Mouse (Mus musculus): ENCODE measurements around the gene Eral1. TPM values are rescaled to one million over a fixed set of nuclear protein-coding genes. Genes with fewer than 3 reads are reported as not detected.

Eral1 gene
- polyA plus RNA-seq, 1 experiment from 2014 or later = 27.6 TPM

DNA sequence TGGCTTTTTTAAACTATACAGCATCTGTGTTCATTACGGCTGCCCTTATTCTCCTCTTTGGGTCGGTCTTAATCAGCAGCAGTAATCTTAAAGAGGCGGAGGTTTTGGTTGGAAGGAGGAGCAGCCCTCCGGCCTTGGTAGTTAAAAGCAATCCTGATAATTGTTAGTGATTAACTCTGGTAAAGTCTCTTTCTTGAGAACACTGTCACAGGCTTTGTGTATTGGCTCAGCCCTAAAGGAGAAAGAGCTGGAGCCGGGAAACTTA is 35.9 kb upstream of the Eral1 start:
- Histone ChIP-seq H3K4me2 (ENCODE audit: low read depth, low read length) (peak overlapping the region; percentile 91), H3K9me3 (replicated peaks; ENCODE audit: control insufficient read depth, low read length) (no peaks in the 10 kb centered on the region), H3K4me3 (ENCODE audit: low read length) (peak overlapping the region; percentile 89), H3K9ac (ENCODE audit: low read length) (peak overlapping the region; percentile 83), H3K36me3 (ENCODE audit: control insufficient read depth, insufficient read depth) (no peaks in the 10 kb centered on the region), H3K4me1 (ENCODE audit: control insufficient read depth, insufficient read depth, low read length) (peaks cover 39% of the 10 kb centered on the region), H3K27ac (ENCODE audit: low read length) (peak overlapping the region; percentile 81), H3K27me3 (ENCODE audit: control insufficient read depth, insufficient read depth, low read length) (no peaks in the 10 kb centered on the region)
- WGBS = 21% methylated on average over 5 of the region's 5 CpGs
- no peak for ATAC-seq (replicated peaks; ENCODE audit: extremely low read depth, insufficient read depth, low FRiP score)

DNA sequence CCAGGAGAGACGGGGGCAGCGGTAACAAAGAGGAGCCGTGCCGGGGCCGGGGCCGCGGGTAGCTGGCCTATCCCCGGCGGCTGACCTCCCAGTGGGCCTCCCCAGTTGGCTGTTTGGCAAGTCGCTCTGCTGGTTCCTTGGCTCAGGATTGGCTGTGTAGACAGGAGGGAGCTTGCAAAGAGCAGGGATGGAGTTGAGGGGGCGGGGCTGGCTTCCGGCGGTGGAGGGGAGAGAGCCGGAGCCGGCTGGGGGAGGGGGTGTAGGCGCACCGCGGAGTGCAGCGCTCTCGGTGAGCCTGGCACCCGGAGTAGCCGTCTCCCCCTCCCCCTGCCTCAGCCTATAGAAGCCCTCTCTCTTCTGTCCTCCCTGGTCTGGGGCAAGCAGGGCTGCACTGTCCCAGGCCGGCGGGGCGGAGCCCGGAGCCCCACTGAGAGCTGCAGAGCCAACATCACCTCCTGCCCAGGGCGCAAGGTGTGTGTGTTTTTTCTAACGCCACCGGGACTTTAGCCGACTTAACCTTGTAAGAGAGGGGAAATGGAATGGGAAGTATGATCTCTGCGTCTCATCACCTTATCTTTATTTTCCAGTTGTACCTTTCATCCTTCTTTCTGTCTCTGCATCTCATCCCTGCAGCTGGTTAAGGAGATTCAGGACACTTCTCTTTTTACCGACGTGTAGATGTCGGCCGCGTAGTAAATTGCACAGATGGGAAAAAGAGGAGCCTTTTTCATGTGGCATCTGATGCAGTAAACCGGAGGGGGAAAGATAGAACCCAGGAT is 35.4 kb upstream of the Eral1 start:
- peak overlapping the region; percentile 81 for H3K27ac ChIP-seq (ENCODE audit: low read length)
- H3K4me2 ChIP-seq (ENCODE audit: low read depth, low read length) = peak overlapping the region; percentile 91
- peak overlapping the region; percentile 83 for H3K9ac ChIP-seq (ENCODE audit: low read length)
- peak overlapping the region; percentile 89 for H3K4me3 ChIP-seq (ENCODE audit: low read length)
- peaks cover 34% of the 10 kb centered on the region for H3K4me1 ChIP-seq (ENCODE audit: control insufficient read depth, insufficient read depth, low read length)
- H3K9me3 ChIP-seq (replicated peaks; ENCODE audit: control insufficient read depth, low read length) = no peaks in the 10 kb centered on the region
- ATAC-seq (replicated peaks; ENCODE audit: extremely low read depth, insufficient read depth, low FRiP score) = peak; percentile 100
- WGBS = under 1% methylated on average over 36 of the region's 37 CpGs
- no peaks in the 10 kb centered on the region for H3K27me3 ChIP-seq (ENCODE audit: control insufficient read depth, insufficient read depth, low read length)
- no peaks in the 10 kb centered on the region for H3K36me3 ChIP-seq (ENCODE audit: control insufficient read depth, insufficient read depth)

DNA sequence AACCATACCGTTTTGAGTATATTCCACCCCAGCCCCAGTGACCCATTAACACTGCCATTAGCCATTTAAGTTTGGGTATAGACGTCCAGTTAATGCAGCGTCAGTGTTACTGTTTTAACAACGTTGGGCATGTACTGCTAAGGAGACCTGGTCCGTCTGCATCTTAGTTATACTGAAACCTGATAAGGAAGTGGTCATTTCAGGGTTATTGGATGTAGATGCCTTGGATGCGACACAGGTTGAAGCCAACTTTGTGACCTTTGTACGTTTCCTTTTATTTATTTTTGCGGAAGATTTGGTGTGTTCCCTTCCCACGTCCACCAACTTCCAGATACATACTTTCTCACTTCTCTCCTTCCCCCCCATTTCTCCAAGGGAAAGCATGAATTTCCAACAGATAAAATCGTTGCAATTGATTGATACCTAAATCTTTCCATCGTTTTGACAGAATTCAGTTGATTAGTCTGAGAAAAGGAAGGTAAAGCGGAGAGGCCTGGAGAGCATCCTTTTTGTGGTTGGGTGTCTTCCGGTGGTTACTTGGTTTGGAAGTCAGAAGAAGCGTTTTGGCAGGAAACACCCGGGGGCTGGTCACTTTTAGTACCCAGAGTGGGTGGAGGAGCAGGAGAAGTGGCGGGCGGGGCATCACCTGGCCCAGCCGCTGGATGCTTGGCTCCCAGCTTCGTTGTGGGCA is 34.6 kb upstream of the Eral1 start:
- Histone ChIP-seq H3K4me3 (ENCODE audit: low read length) (peak overlapping the region; percentile 89), H3K27ac (ENCODE audit: low read length) (peak overlapping the region; percentile 74), H3K9me3 (replicated peaks; ENCODE audit: control insufficient read depth, low read length) (no peaks in the 10 kb centered on the region), H3K4me2 (ENCODE audit: low read depth, low read length) (peak overlapping the region; percentile 91), H3K4me1 (ENCODE audit: control insufficient read depth, insufficient read depth, low read length) (peaks cover 32% of the 10 kb centered on the region), H3K36me3 (ENCODE audit: control insufficient read depth, insufficient read depth) (no peaks in the 10 kb centered on the region), H3K9ac (ENCODE audit: low read length) (peak overlapping the region; percentile 83), H3K27me3 (ENCODE audit: control insufficient read depth, insufficient read depth, low read length) (no peaks in the 10 kb centered on the region)
- no peak for ATAC-seq (replicated peaks; ENCODE audit: extremely low read depth, insufficient read depth, low FRiP score)
- WGBS = 11% methylated on average over 19 of the region's 19 CpGs

DNA sequence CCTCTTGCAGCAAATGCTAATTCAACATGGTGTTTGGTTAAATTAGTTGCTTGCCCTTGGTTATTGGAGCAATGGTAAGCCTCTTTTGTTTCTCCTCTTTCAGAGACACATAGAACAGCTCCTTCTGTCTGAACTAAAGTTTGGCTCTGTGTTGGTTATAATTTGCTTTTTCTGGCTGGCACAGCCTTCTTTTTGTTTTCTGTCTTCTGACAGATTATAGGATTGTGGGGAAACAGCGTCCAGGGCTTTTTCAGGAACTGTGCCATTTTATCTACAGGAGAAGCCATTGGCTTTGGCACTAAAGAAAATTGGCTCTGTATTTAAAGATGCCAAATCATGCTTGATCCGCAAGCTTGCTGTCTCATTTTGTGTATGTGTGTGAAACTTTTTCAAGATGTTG is 33.4 kb upstream of the Eral1 start:
- Histone ChIP-seq H3K4me2 (ENCODE audit: low read depth, low read length) (no peak overlapping the region), H3K27ac (ENCODE audit: low read length) (no peak overlapping the region), H3K36me3 (ENCODE audit: control insufficient read depth, insufficient read depth) (no peaks in the 10 kb centered on the region), H3K4me1 (ENCODE audit: control insufficient read depth, insufficient read depth, low read length) (peaks cover 31% of the 10 kb centered on the region), H3K9ac (ENCODE audit: low read length) (no peak overlapping the region), H3K4me3 (ENCODE audit: low read length) (no peak overlapping the region), H3K9me3 (replicated peaks; ENCODE audit: control insufficient read depth, low read length) (no peaks in the 10 kb centered on the region), H3K27me3 (ENCODE audit: control insufficient read depth, insufficient read depth, low read length) (no peaks in the 10 kb centered on the region)
- no peak for ATAC-seq (replicated peaks; ENCODE audit: extremely low read depth, insufficient read depth, low FRiP score)
- WGBS = 83% methylated on average over 2 of the region's 2 CpGs

DNA sequence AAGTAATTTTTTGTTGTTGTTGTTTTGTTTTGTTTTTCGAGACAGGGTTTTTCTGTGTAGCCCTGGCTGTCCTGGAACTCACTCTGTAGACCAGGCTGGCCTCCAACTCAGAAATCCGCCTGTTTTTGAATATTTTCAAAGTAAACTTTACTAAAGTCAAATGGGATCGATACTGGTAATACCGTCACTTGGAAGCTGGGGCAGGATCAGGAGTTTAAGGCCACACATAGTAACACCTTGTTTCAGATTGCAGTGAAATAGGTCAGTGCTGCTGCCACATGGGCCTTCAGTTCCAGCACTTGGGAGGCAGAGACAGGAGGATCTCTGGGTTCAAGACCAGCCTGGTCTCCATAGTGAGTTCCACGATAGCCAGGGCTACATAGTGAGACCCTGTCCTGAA is 24.3 kb upstream of the Eral1 start:
- no peaks in the 10 kb centered on the region for H3K9me3 ChIP-seq (replicated peaks; ENCODE audit: control insufficient read depth, low read length)
- H3K9ac ChIP-seq (ENCODE audit: low read length) = no peak overlapping the region
- 93% methylated on average over 5 of the region's 5 CpGs for WGBS
- no peak for ATAC-seq (replicated peaks; ENCODE audit: extremely low read depth, insufficient read depth, low FRiP score)
- H3K27me3 ChIP-seq (ENCODE audit: control insufficient read depth, insufficient read depth, low read length) = no peaks in the 10 kb centered on the region
- H3K4me1 ChIP-seq (ENCODE audit: control insufficient read depth, insufficient read depth, low read length) = peaks cover 13% of the 10 kb centered on the region
- H3K4me2 ChIP-seq (ENCODE audit: low read depth, low read length) = no peak overlapping the region
- no peak overlapping the region for H3K27ac ChIP-seq (ENCODE audit: low read length)
- peaks cover 9% of the 10 kb centered on the region for H3K36me3 ChIP-seq (ENCODE audit: control insufficient read depth, insufficient read depth)
- no peak overlapping the region for H3K4me3 ChIP-seq (ENCODE audit: low read length)

DNA sequence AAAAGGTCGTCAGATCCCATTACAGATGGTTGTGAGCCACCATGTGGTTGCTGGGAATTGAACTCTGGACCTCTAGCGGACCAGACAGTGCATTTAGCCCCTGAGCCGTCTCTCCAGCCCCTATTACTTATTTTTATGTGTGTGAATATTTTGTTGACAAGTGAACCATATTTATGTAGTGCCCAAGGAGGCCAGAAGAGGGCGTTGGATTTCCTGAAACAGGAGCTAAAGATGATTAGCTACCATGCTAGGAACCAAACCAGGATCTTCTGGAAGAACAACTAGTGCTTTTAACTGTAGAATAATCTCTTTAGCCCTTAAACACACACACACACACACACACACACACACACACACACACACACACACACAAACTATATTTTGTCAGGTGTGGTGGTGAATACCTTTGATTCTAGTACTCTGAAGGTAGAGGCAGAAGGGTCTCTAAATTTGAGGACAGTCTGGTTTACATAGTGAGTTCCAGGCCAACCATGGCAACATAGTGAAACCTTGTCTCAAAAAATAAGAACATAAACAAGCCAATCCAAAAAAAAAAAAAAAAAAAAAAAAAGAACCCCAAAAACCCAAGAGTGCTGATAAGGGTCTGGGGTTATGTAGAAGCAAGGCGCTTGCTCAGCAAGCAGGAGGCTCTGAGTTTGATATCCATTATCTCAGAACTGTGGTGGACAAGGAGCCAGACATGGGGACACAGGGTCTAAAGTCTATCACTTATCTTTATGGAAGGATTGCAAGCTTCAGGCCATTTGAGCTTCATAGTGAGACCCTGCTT is 23.0 kb upstream of the Eral1 start:
- no peak for ATAC-seq (replicated peaks; ENCODE audit: extremely low read depth, insufficient read depth, low FRiP score)
- Histone ChIP-seq H3K4me3 (ENCODE audit: low read length) (no peak overlapping the region), H3K9ac (ENCODE audit: low read length) (no peak overlapping the region), H3K9me3 (replicated peaks; ENCODE audit: control insufficient read depth, low read length) (no peaks in the 10 kb centered on the region), H3K27ac (ENCODE audit: low read length) (no peak overlapping the region), H3K4me2 (ENCODE audit: low read depth, low read length) (no peak overlapping the region), H3K36me3 (ENCODE audit: control insufficient read depth, insufficient read depth) (peaks cover 9% of the 10 kb centered on the region), H3K4me1 (ENCODE audit: control insufficient read depth, insufficient read depth, low read length) (peaks cover 17% of the 10 kb centered on the region), H3K27me3 (ENCODE audit: control insufficient read depth, insufficient read depth, low read length) (no peaks in the 10 kb centered on the region)
- WGBS = 67% methylated on average over 5 of the region's 5 CpGs

DNA sequence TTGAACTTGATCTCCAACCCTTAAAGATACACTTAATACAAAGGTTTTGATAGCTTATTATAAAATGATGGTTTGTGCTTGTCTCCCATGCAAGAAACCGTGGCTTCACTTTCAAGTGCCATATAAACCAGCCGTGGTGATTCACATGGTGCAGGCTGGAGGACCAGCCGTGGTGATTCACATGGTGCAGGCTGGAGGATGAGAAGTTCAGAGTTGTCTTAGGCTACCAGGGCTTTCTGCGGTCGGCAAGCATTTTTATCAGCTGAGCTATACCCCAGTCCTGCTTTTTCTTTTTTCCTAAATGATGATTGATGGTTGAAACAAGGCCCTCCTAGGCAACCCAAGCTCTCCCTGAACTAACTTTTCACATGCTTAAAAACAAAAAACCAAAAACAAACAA is 22.0 kb upstream of the Eral1 start:
- Histone ChIP-seq H3K9ac (ENCODE audit: low read length) (no peak overlapping the region), H3K4me1 (ENCODE audit: control insufficient read depth, insufficient read depth, low read length) (peaks cover 27% of the 10 kb centered on the region), H3K27ac (ENCODE audit: low read length) (no peak overlapping the region), H3K4me2 (ENCODE audit: low read depth, low read length) (no peak overlapping the region), H3K9me3 (replicated peaks; ENCODE audit: control insufficient read depth, low read length) (no peaks in the 10 kb centered on the region), H3K36me3 (ENCODE audit: control insufficient read depth, insufficient read depth) (peaks cover 4% of the 10 kb centered on the region; the same call in 1 of the 2 replicates), H3K27me3 (ENCODE audit: control insufficient read depth, insufficient read depth, low read length) (no peaks in the 10 kb centered on the region), H3K4me3 (ENCODE audit: low read length) (no peak overlapping the region)
- WGBS = 66% methylated on average over 5 of the region's 5 CpGs
- ATAC-seq (replicated peaks; ENCODE audit: extremely low read depth, insufficient read depth, low FRiP score) = no peak

DNA sequence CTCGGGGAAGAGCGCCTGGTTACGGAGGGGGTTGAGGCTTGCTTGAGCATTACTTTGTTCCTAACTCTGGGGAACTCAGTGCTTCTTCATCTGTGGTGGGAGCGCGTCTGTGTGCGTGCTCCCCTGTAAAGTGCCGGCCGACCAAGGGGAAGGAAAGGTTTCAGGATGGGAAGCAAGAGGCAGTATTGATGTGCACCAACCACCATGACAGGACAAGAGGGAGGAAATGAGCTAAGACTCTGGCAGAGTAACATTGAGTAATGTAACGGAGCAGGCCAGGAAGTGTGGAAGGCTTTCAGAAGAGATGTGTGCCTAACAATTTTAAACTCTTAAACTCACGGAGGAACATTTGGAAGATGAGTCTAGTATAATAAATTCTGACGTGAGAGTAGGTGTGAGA is 20.6 kb upstream of the Eral1 start:
- Histone ChIP-seq H3K9ac (ENCODE audit: low read length) (no peak overlapping the region), H3K27ac (ENCODE audit: low read length) (peak overlapping the region; percentile 37; the same call in 1 of the 2 replicates), H3K9me3 (replicated peaks; ENCODE audit: control insufficient read depth, low read length) (no peaks in the 10 kb centered on the region), H3K4me2 (ENCODE audit: low read depth, low read length) (peak overlapping the region; percentile 16; the same call in 1 of the 2 replicates), H3K27me3 (ENCODE audit: control insufficient read depth, insufficient read depth, low read length) (no peaks in the 10 kb centered on the region), H3K36me3 (ENCODE audit: control insufficient read depth, insufficient read depth) (no peaks in the 10 kb centered on the region), H3K4me3 (ENCODE audit: low read length) (no peak overlapping the region), H3K4me1 (ENCODE audit: control insufficient read depth, insufficient read depth, low read length) (peaks cover 32% of the 10 kb centered on the region)
- WGBS = 66% methylated on average over 11 of the region's 11 CpGs
- no peak for ATAC-seq (replicated peaks; ENCODE audit: extremely low read depth, insufficient read depth, low FRiP score)

DNA sequence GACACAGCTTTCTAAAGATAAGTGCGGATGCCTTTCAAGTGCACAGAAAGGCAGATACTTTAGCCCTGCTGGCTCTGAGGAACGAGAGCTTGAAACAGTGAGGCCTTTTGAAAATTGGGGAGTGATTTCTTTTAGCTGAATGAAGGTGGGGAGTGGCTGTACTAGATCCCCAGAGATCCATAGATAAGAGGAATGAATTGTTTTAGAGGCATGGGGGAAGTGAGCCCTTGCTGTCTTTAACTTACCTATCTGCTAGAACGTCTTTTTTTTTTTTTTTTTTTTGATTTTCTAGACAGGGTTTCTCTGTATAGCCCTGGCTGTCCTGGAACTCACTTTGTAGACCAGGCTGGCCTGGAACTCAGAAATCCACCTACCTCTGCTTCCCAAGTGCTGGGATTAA is 16.9 kb upstream of the Eral1 start:
- H3K4me2 ChIP-seq (ENCODE audit: low read depth, low read length) = peak overlapping the region; percentile 87
- H3K27me3 ChIP-seq (ENCODE audit: control insufficient read depth, insufficient read depth, low read length) = no peaks in the 10 kb centered on the region
- peak overlapping the region; percentile 48 for H3K4me3 ChIP-seq (ENCODE audit: low read length)
- peak overlapping the region; percentile 84 for H3K27ac ChIP-seq (ENCODE audit: low read length)
- no peaks in the 10 kb centered on the region for H3K36me3 ChIP-seq (ENCODE audit: control insufficient read depth, insufficient read depth)
- no peaks in the 10 kb centered on the region for H3K9me3 ChIP-seq (replicated peaks; ENCODE audit: control insufficient read depth, low read length)
- 18% methylated on average over 3 of the region's 3 CpGs for WGBS
- H3K9ac ChIP-seq (ENCODE audit: low read length) = peak overlapping the region; percentile 67
- H3K4me1 ChIP-seq (ENCODE audit: control insufficient read depth, insufficient read depth, low read length) = peaks cover 33% of the 10 kb centered on the region
- no peak for ATAC-seq (replicated peaks; ENCODE audit: extremely low read depth, insufficient read depth, low FRiP score)
